ENCODE assay signal across 9 mouse cellular contexts in the genomic region with DNA sequence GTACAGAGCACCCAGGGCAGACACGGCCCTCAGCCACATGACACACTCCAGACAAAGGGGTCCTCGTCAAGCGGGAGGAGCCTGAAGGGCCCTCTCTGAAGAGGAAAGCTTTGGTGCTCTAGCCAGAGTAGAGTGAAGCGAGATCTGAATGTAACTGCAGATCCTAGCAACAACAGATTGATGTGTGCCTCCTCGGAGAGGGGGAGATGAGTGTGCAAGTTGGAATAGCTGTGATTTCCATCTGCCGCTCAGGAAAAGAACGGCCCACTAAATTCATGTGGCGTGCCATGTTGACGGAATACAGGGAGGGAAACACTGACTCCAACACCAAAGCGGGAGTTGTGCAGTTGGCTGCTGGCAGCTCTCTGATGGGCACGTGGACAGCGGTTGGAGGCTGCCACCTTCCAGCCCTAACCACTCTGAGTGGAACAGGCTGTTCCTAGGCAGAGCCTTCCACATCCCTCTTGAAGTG. TPM values are rescaled to one million over a fixed set of nuclear protein-coding genes. Genes with fewer than 3 reads are reported as not detected.
DNase-seq lines count a peak whose midpoint lies in the region; ATAC-seq lines count a peak whose summit lies in the region.
"Had no signal": no experiment of that assay in that cellular context is flagged by ENCODE, and none has a peak within 500 bp of the region (broad histone marks: within the 10 kb centered on the region; RNA-seq: fewer than 3 reads in every experiment).

No protein-coding gene starts in this region.

- H3K4me1 ChIP-seq in midbrain, embryonic 15.5 days, result 0 out of 2 replicates have a peak, but pooled peaks cover 6% of the 10 kb centered on the region

- H3K27ac ChIP-seq in midbrain, embryonic 15.5 days, result 0 out of 2 replicates have a peak overlapping the region, but pooled peaks have one; percentile 8

- 60% methylated on average over 12 of the region's 12 CpGs for WGBS in midbrain, embryonic 15.5 days

- H3K4me2 ChIP-seq in midbrain, embryonic 15.5 days, result no peak overlapping the region

- H3K27me3 ChIP-seq in midbrain, embryonic 15.5 days (replicated peaks), result no peaks in the 10 kb centered on the region

- no peak overlapping the region for H3K9ac ChIP-seq in midbrain, embryonic 15.5 days

- DNase-seq in layer of hippocampus, adult 11-12 months (ENCODE audit: low spot score), result peak; percentile 61
- DNase-seq in layer of hippocampus, adult 9-10 months (ENCODE audit: low spot score), result no peak
- DNase-seq in frontal cortex, postnatal 14 days (ENCODE audit: low spot score in 2 of 2), result peak; percentile 27 to 45
- peak; percentile 29 for DNase-seq in heart, postnatal 4 days
- no peak for DNase-seq in B cell, adult 2 months
- DNase-seq in thymus, postnatal 0 days (ENCODE audit: low spot score), result no peak
- DNase-seq: adrenal gland, postnatal 25 days had no signal

- H3K9me3 ChIP-seq in midbrain, embryonic 15.5 days, result no peaks in the 10 kb centered on the region

- peaks cover 21% of the 10 kb centered on the region for H3K36me3 ChIP-seq in midbrain, embryonic 15.5 days (replicated peaks)

- peak; percentile 77 for ATAC-seq in midbrain, embryonic 15.5 days (replicated peaks)
- ATAC-seq in megakaryocyte progenitor cell, adult 5-6 weeks (replicated peaks; ENCODE audit: poor library complexity), result no peak

- no peak overlapping the region for H3K4me3 ChIP-seq in midbrain, embryonic 15.5 days

RNA-seq across cellular contexts. Expression of a gene that starts 59.7 kb away (rescaled TPM):
- total RNA-seq in heart, postnatal 4 days (2021), result 10 to 100 TPM; 24.5 to 25.4 TPM
- 22.2 and 22.6 TPM in 2 replicates for polyA plus RNA-seq in midbrain, embryonic 15.5 days (2015; fragmentation: Nextera tagmentation; extraction: Ambion mirVana)
- total RNA-seq in megakaryocyte progenitor cell, adult 5-6 weeks (2015), result 3.8 and 5.3 TPM in 2 replicates
- total RNA-seq in megakaryocyte progenitor cell, adult 5-6 weeks (2017), result 5.8 and 7.8 TPM in 2 replicates
- 6.4 and 6.5 TPM in 2 replicates for polyA plus RNA-seq in thymus, postnatal 0 days (2015; fragmentation: Nextera tagmentation; extraction: Ambion mirVana)

Comparison
In these comparisons a context has a peak if more than half of its experiments do, and no peak if none do; other contexts are left out.
1. DNase-seq: peak in layer of hippocampus, adult 11-12 months (single experiment), frontal cortex, postnatal 14 days (2 of 2) and heart, postnatal 4 days (single experiment); none in layer of hippocampus, adult 9-10 months (single experiment), B cell, adult 2 months (0 of 2) and thymus, postnatal 0 days (single experiment).